Mouse (Mus musculus): ENCODE results near the gene Gsn. TPM values are rescaled to one million over a fixed set of nuclear protein-coding genes. Genes with fewer than 3 reads are reported as not detected.

Gene Gsn
- polyA plus RNA-seq, 1 experiment from 2014 or later = 188 TPM

- Histone ChIP-seq H3K9ac (ENCODE audit: low read depth, low read length) (no peak overlapping the region), H3K4me3 (ENCODE audit: low read depth, low read length) (no peak overlapping the region), H3K4me2 (ENCODE audit: low read depth, low read length) (no peak overlapping the region), H3K27me3 (ENCODE audit: control insufficient read depth, insufficient read depth, low read depth, low read length) (no peaks in the 10 kb centered on the region), H3K9me3 (replicated peaks; ENCODE audit: control insufficient read depth, low read length) (no peaks in the 10 kb centered on the region), H3K27ac (ENCODE audit: low read length) (no peak overlapping the region), H3K36me3 (ENCODE audit: control insufficient read depth, insufficient read depth) (no peaks in the 10 kb centered on the region), H3K4me1 (ENCODE audit: control insufficient read depth, low read depth, low read length) (peaks cover 7% of the 10 kb centered on the region)
- 71% methylated on average over 6 of the region's 6 CpGs for WGBS (ENCODE audit: insufficient replicate concordance)
- no peak for ATAC-seq (ENCODE audit: low read depth)
Observed at GRCm38 (mm10) chr2:35235021-35235420, 21.2 kb upstream of the Gsn start.

- no peak overlapping the region for H3K4me2 ChIP-seq (ENCODE audit: low read depth, low read length)
- H3K9ac ChIP-seq (ENCODE audit: low read depth, low read length) = no peak overlapping the region
- H3K4me3 ChIP-seq (ENCODE audit: low read depth, low read length) = no peak overlapping the region
- no peak overlapping the region for H3K27ac ChIP-seq (ENCODE audit: low read length)
- H3K4me1 ChIP-seq (ENCODE audit: control insufficient read depth, low read depth, low read length) = no peaks in the 10 kb centered on the region
- H3K36me3 ChIP-seq (ENCODE audit: control insufficient read depth, insufficient read depth) = no peaks in the 10 kb centered on the region
- no peak for ATAC-seq (ENCODE audit: low read depth)
- no peaks in the 10 kb centered on the region for H3K27me3 ChIP-seq (ENCODE audit: control insufficient read depth, insufficient read depth, low read depth, low read length)
- no peaks in the 10 kb centered on the region for H3K9me3 ChIP-seq (replicated peaks; ENCODE audit: control insufficient read depth, low read length)
- 14% methylated on average over 3 of the region's 3 CpGs for WGBS (ENCODE audit: insufficient replicate concordance)
Observed at GRCm38 (mm10) chr2:35244241-35244640, 11.9 kb upstream of the Gsn start.

GRCm38 (mm10) chr2:35247763-35248162 is 8.4 kb upstream of the Gsn start:
- no peak for ATAC-seq (ENCODE audit: low read depth)
- H3K27me3 ChIP-seq (ENCODE audit: control insufficient read depth, insufficient read depth, low read depth, low read length) = no peaks in the 10 kb centered on the region
- H3K4me2 ChIP-seq (ENCODE audit: low read depth, low read length) = no peak overlapping the region
- H3K27ac ChIP-seq (ENCODE audit: low read length) = no peak overlapping the region
- no peaks in the 10 kb centered on the region for H3K9me3 ChIP-seq (replicated peaks; ENCODE audit: control insufficient read depth, low read length)
- H3K4me3 ChIP-seq (ENCODE audit: low read depth, low read length) = no peak overlapping the region
- 21% methylated on average over 5 of the region's 5 CpGs for WGBS (ENCODE audit: insufficient replicate concordance)
- H3K9ac ChIP-seq (ENCODE audit: low read depth, low read length) = no peak overlapping the region
- no peaks in the 10 kb centered on the region for H3K4me1 ChIP-seq (ENCODE audit: control insufficient read depth, low read depth, low read length)
- no peaks in the 10 kb centered on the region for H3K36me3 ChIP-seq (ENCODE audit: control insufficient read depth, insufficient read depth)

- H3K27me3 ChIP-seq (ENCODE audit: control insufficient read depth, insufficient read depth, low read depth, low read length) = peaks cover 19% of the 10 kb centered on the region; the same call in 1 of the 2 replicates
- H3K4me1 ChIP-seq (ENCODE audit: control insufficient read depth, low read depth, low read length) = peaks cover 11% of the 10 kb centered on the region
- H3K9me3 ChIP-seq (replicated peaks; ENCODE audit: control insufficient read depth, low read length) = no peaks in the 10 kb centered on the region
- H3K4me3 ChIP-seq (ENCODE audit: low read depth, low read length) = no peak overlapping the region
- no peak overlapping the region for H3K4me2 ChIP-seq (ENCODE audit: low read depth, low read length)
- 50% methylated on average over 6 of the region's 6 CpGs for WGBS (ENCODE audit: insufficient replicate concordance)
- no peak overlapping the region for H3K9ac ChIP-seq (ENCODE audit: low read depth, low read length)
- ATAC-seq (ENCODE audit: low read depth) = no peak
- no peaks in the 10 kb centered on the region for H3K36me3 ChIP-seq (ENCODE audit: control insufficient read depth, insufficient read depth)
- H3K27ac ChIP-seq (ENCODE audit: low read length) = no peak overlapping the region
Observed at GRCm38 (mm10) chr2:35252733-35253132, 3.4 kb upstream of the Gsn start.

DNA sequence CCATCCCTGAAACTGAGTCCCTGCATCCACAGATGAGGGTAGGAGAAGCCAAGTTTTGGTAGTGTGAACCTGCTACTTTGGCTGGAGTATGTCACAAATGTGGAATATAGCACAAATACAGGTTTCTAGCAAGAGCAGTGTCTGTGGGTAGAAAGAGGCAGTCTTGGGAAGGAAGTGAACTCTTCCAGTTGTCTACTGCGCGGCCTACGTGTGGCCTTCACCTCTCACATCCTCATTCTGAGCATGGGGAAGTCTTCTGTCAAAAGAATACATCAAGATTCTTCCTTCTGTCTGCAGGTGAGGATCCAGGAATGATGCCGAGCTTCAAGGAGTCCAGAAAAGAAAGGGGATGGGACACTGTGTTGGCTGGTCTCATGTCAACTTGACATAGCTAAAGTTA is 2.4 kb upstream of the Gsn start:
- Histone ChIP-seq H3K4me3 (ENCODE audit: low read depth, low read length) (no peak overlapping the region), H3K27me3 (ENCODE audit: control insufficient read depth, insufficient read depth, low read depth, low read length) (peaks cover 19% of the 10 kb centered on the region; the same call in 1 of the 2 replicates), H3K9me3 (replicated peaks; ENCODE audit: control insufficient read depth, low read length) (no peaks in the 10 kb centered on the region), H3K36me3 (ENCODE audit: control insufficient read depth, insufficient read depth) (no peaks in the 10 kb centered on the region), H3K27ac (ENCODE audit: low read length) (no peak overlapping the region), H3K4me1 (ENCODE audit: control insufficient read depth, low read depth, low read length) (peaks cover 11% of the 10 kb centered on the region), H3K4me2 (ENCODE audit: low read depth, low read length) (no peak overlapping the region), H3K9ac (ENCODE audit: low read depth, low read length) (no peak overlapping the region)
- no peak for ATAC-seq (ENCODE audit: low read depth)
- WGBS (ENCODE audit: insufficient replicate concordance) = 47% methylated on average over 4 of the region's 4 CpGs

DNA sequence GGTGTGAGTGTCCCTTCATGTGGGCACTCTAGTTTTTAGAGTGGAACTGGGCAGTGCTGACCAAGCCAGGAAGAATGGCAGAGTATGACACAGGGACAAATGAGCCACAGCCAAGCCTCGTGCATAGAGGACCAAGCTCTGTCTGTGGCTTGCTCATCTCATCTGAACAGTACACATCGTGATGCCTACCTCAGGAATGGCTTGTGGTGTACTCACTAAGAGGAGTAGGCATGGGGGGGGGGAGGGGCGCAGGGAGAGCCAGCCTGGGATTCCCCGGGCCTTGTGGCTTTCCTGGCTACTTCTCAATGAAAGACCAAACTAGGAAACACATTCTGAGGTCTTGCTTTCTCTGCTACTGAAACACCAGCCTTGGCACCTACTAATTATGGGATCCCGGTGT is 1.2 kb upstream of the Gsn start:
- Histone ChIP-seq H3K4me3 (ENCODE audit: low read depth, low read length) (no peak overlapping the region), H3K27ac (ENCODE audit: low read length) (no peak overlapping the region), H3K36me3 (ENCODE audit: control insufficient read depth, insufficient read depth) (no peaks in the 10 kb centered on the region), H3K9ac (ENCODE audit: low read depth, low read length) (no peak overlapping the region), H3K4me1 (ENCODE audit: control insufficient read depth, low read depth, low read length) (peaks cover 13% of the 10 kb centered on the region), H3K9me3 (replicated peaks; ENCODE audit: control insufficient read depth, low read length) (no peaks in the 10 kb centered on the region), H3K4me2 (ENCODE audit: low read depth, low read length) (no peak overlapping the region), H3K27me3 (ENCODE audit: control insufficient read depth, insufficient read depth, low read depth, low read length) (peaks cover 19% of the 10 kb centered on the region; the same call in 1 of the 2 replicates)
- WGBS (ENCODE audit: insufficient replicate concordance) = 49% methylated on average over 5 of the region's 5 CpGs
- no peak for ATAC-seq (ENCODE audit: low read depth)

DNA sequence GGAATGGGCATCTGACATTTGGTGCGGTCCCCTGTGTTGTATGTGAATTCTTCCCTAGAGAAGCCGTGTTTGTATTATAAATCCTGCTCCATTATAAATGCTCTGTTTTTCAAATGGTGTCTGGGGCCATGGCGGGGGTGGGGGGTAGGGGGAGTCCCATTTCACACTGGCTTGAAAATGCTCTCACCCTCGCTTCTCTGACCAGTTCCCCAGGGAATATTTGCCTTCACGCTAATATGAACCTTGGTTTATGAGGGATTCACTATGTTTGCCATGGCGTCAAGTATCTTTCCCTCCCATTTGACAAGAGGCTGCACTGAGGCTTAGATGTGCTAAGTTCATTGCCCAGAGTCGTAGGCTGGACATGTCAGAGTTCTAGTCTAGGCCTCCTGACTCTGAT is 718 bp upstream of the Gsn start:
- ATAC-seq (ENCODE audit: low read depth) = no peak
- Histone ChIP-seq H3K4me3 (ENCODE audit: low read depth, low read length) (no peak overlapping the region), H3K4me2 (ENCODE audit: low read depth, low read length) (0 out of 2 replicates have a peak overlapping the region, but pooled peaks have one; percentile 80), H3K27ac (ENCODE audit: low read length) (no peak overlapping the region), H3K36me3 (ENCODE audit: control insufficient read depth, insufficient read depth) (no peaks in the 10 kb centered on the region), H3K4me1 (ENCODE audit: control insufficient read depth, low read depth, low read length) (peaks cover 13% of the 10 kb centered on the region), H3K9ac (ENCODE audit: low read depth, low read length) (no peak overlapping the region), H3K9me3 (replicated peaks; ENCODE audit: control insufficient read depth, low read length) (no peaks in the 10 kb centered on the region), H3K27me3 (ENCODE audit: control insufficient read depth, insufficient read depth, low read depth, low read length) (peaks cover 19% of the 10 kb centered on the region; the same call in 1 of the 2 replicates)
- 61% methylated on average over 7 of the region's 7 CpGs for WGBS (ENCODE audit: insufficient replicate concordance)

GRCm38 (mm10) chr2:35256932-35257331 is 752 bp downstream of the Gsn start:
- H3K9ac ChIP-seq (ENCODE audit: low read depth, low read length) = no peak overlapping the region
- peak overlapping the region; percentile 61; the same call in 1 of the 2 replicates for H3K4me3 ChIP-seq (ENCODE audit: low read depth, low read length)
- H3K27ac ChIP-seq (ENCODE audit: low read length) = no peak overlapping the region
- H3K4me1 ChIP-seq (ENCODE audit: control insufficient read depth, low read depth, low read length) = peaks cover 13% of the 10 kb centered on the region
- ATAC-seq (ENCODE audit: low read depth) = no peak
- 31% methylated on average over 8 of the region's 8 CpGs for WGBS (ENCODE audit: insufficient replicate concordance)
- H3K9me3 ChIP-seq (replicated peaks; ENCODE audit: control insufficient read depth, low read length) = no peaks in the 10 kb centered on the region
- H3K36me3 ChIP-seq (ENCODE audit: control insufficient read depth, insufficient read depth) = no peaks in the 10 kb centered on the region
- H3K27me3 ChIP-seq (ENCODE audit: control insufficient read depth, insufficient read depth, low read depth, low read length) = peaks cover 19% of the 10 kb centered on the region; the same call in 1 of the 2 replicates
- H3K4me2 ChIP-seq (ENCODE audit: low read depth, low read length) = peak overlapping the region; percentile 80

DNA sequence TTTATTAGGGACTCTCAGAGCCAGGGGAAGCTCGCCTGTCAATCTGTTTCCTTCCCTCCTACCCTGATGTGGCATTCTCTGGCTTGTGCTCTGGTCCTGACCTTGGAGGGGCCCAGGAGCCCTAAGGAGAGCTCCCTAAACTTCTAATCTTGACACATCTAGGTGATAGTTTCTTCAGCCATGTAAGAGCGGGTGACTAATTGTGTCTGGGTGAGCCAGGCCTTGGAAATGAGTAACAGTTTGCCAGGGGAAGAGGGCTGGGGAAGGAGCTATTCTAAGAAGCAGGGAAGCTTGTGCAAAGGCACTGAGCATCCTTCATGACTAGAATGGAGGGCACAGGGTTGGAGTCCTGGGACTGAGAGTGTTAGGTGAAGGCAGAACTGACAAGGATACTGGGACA is 1.7 kb downstream of the Gsn start:
- no peak overlapping the region for H3K9ac ChIP-seq (ENCODE audit: low read depth, low read length)
- H3K4me1 ChIP-seq (ENCODE audit: control insufficient read depth, low read depth, low read length) = peaks cover 13% of the 10 kb centered on the region
- H3K27ac ChIP-seq (ENCODE audit: low read length) = no peak overlapping the region
- H3K36me3 ChIP-seq (ENCODE audit: control insufficient read depth, insufficient read depth) = no peaks in the 10 kb centered on the region
- peaks cover 19% of the 10 kb centered on the region; the same call in 1 of the 2 replicates for H3K27me3 ChIP-seq (ENCODE audit: control insufficient read depth, insufficient read depth, low read depth, low read length)
- H3K4me2 ChIP-seq (ENCODE audit: low read depth, low read length) = no peak overlapping the region
- ATAC-seq (ENCODE audit: low read depth) = no peak
- WGBS (ENCODE audit: insufficient replicate concordance) = 44% methylated on average over 2 of the region's 2 CpGs
- H3K9me3 ChIP-seq (replicated peaks; ENCODE audit: control insufficient read depth, low read length) = no peaks in the 10 kb centered on the region
- no peak overlapping the region for H3K4me3 ChIP-seq (ENCODE audit: low read depth, low read length)
